Mouse (Mus musculus) MEL (cell line): Measurements from ENCODE around the gene Mroh2b. TPM values are rescaled to one million over a fixed set of nuclear protein-coding genes. Genes with fewer than 3 reads are reported as not detected.

Source experiments
- DNase-seq: peaks from one replicate; pipeline ENCODE4 v3.0.0; 2011; ENCODE audit warnings: low read depth, low spot score
- H3K27ac ChIP-seq: 2 replicates; pipeline ENCODE4 v1.5.1; 2012; ENCODE audit warnings: low read depth, mild to moderate bottlenecking, control low read depth, low read length, moderate library complexity; ENCODE audit not compliant: control insufficient read depth
- H3K27me3 ChIP-seq, 2 experiments: fragments of 150-350 bp in 1 of 2; sonication (generic) in 1 of 2; 2 replicates each; pipeline ENCODE4 v1.6.1; 2012; ENCODE audit warnings: low read length in 2 of 2, mild to moderate bottlenecking in 2 of 2, improper control_type of control experiment in 1 of 2, moderate library complexity in 1 of 2; ENCODE audit not compliant: insufficient read depth in 2 of 2, control insufficient read depth in 1 of 2
- H3K36me3 ChIP-seq, 2 experiments: 2 replicates each; pipeline ENCODE4 v1.6.1; 2012 to 2014; ENCODE audit warnings: low read length in 2 of 2, improper control_type of control experiment in 1 of 2, inconsistent platforms in 1 of 2, mild to moderate bottlenecking in 1 of 2; ENCODE audit not compliant: insufficient read depth in 2 of 2, control insufficient read depth in 1 of 2
- H3K4me1 ChIP-seq, 2 experiments: fragments of 150-350 bp in 1 of 2; sonication (generic) in 1 of 2; 2 replicates each; pipeline ENCODE4 v1.6.1; 2012; ENCODE audit warnings: low read length in 2 of 2, improper control_type of control experiment in 1 of 2, mild to moderate bottlenecking in 1 of 2; ENCODE audit not compliant: insufficient read depth in 2 of 2, control insufficient read depth in 1 of 2
- H3K4me3 ChIP-seq, 2 experiments: fragments of 150-350 bp in 1 of 2; sonication (generic) in 1 of 2; 2 replicates each; pipeline ENCODE4 v1.5.1; 2012; ENCODE audit warnings: low read depth in 2 of 2, low read length in 2 of 2, mild to moderate bottlenecking in 2 of 2, moderate library complexity in 2 of 2, control low read depth in 1 of 2, improper control_type of control experiment in 1 of 2; ENCODE audit not compliant: control insufficient read depth in 1 of 2, insufficient read depth in 1 of 2
- H3K79me2 ChIP-seq: 2 replicates; pipeline ENCODE4 v1.6.1; 2012; ENCODE audit warnings: mild to moderate bottlenecking, low read length, moderate library complexity; ENCODE audit not compliant: control insufficient read depth, poor library complexity, insufficient read depth
- H3K9ac ChIP-seq: 2 replicates; pipeline ENCODE4 v1.6.1; 2012; ENCODE audit warnings: low read depth, mild to moderate bottlenecking, control low read depth, low read length, moderate library complexity; ENCODE audit not compliant: control insufficient read depth, poor library complexity, severe bottlenecking
- H3K9me3 ChIP-seq: fragments of 150-350 bp; sonication (generic); replicated peaks from 2 replicates; pipeline ENCODE4 v1.6.1; 2012; ENCODE audit warnings: mild to moderate bottlenecking, low read length, improper control_type of control experiment, moderate library complexity; ENCODE audit not compliant: insufficient read depth
- CHD1 ChIP-seq: IDR thresholded peaks from 2 replicates; pipeline ENCODE4 v1.6.1; 2012; ENCODE audit warnings: low read depth, mild to moderate bottlenecking, inconsistent platforms, low read length, improper control_type of control experiment
- CHD2 ChIP-seq: IDR thresholded peaks from 2 replicates; pipeline ENCODE4 v1.6.1; 2011; ENCODE audit warnings: low read length, improper control_type of control experiment
- E2F4 ChIP-seq: IDR thresholded peaks from 2 replicates; pipeline ENCODE4 v1.6.1; 2011; ENCODE audit warnings: low read depth, low read length, improper control_type of control experiment, borderline replicate concordance
- ETS1 ChIP-seq: IDR thresholded peaks from 2 replicates; pipeline ENCODE4 v1.6.1; 2012; ENCODE audit warnings: low read depth, mild to moderate bottlenecking, inconsistent platforms, low read length, improper control_type of control experiment, moderate library complexity
- GATA1 ChIP-seq: IDR thresholded peaks from 2 replicates; pipeline ENCODE4 v1.6.1; 2011; ENCODE audit warnings: low read depth, low read length, improper control_type of control experiment
- KAT2A ChIP-seq: conservative IDR thresholded peaks from 2 replicates; pipeline ENCODE4 v1.6.1; 2012; ENCODE audit warnings: low read depth, low read length, improper control_type of control experiment, inconsistent platforms
- MAFK ChIP-seq: IDR thresholded peaks from 2 replicates; pipeline ENCODE4 v1.6.1; 2011; ENCODE audit warnings: low read depth, mild to moderate bottlenecking, low read length, improper control_type of control experiment, borderline replicate concordance
- MAX ChIP-seq: IDR thresholded peaks from 2 replicates; pipeline ENCODE4 v1.6.1; 2011; ENCODE audit warnings: low read length, improper control_type of control experiment
- MYB ChIP-seq: IDR thresholded peaks from 2 replicates; pipeline ENCODE4 v1.6.1; 2011; ENCODE audit warnings: mild to moderate bottlenecking, low read depth, low read length, improper control_type of control experiment
- MYC ChIP-seq: IDR thresholded peaks from 2 replicates; pipeline ENCODE4 v1.6.1; 2011; ENCODE audit warnings: low read depth, mild to moderate bottlenecking, low read length, improper control_type of control experiment, moderate library complexity
- NELFE ChIP-seq: IDR thresholded peaks from 2 replicates; pipeline ENCODE4 v1.6.1; 2011; ENCODE audit warnings: low read depth, low read length, improper control_type of control experiment
- POLR2AphosphoS2 ChIP-seq: IDR thresholded peaks from 2 replicates; pipeline ENCODE4 v1.6.1; 2011; ENCODE audit warnings: low read length, improper control_type of control experiment
- POLR2AphosphoS5 ChIP-seq: IDR thresholded peaks from 2 replicates; pipeline ENCODE4 v1.6.1; 2012; ENCODE audit warnings: low read depth, borderline replicate concordance, mild to moderate bottlenecking, inconsistent platforms, low read length, moderate library complexity, mixed read lengths
- SIN3A ChIP-seq: IDR thresholded peaks from 2 replicates; pipeline ENCODE4 v1.6.1; 2012; ENCODE audit warnings: low read length, improper control_type of control experiment, inconsistent platforms
- SMC3 ChIP-seq: IDR thresholded peaks from 2 replicates; pipeline ENCODE4 v1.6.1; 2011; ENCODE audit warnings: low read depth, low read length, improper control_type of control experiment
- TAL1 ChIP-seq: IDR thresholded peaks from 2 replicates; pipeline ENCODE4 v1.6.1; 2012; ENCODE audit warnings: mild to moderate bottlenecking, inconsistent platforms, low read length, moderate library complexity, mixed read lengths
- TCF12 ChIP-seq: IDR thresholded peaks from 2 replicates; pipeline ENCODE4 v1.6.1; 2014; ENCODE audit warnings: low read depth, mild to moderate bottlenecking, inconsistent platforms, low read length, improper control_type of control experiment, moderate library complexity
- UBTF ChIP-seq: IDR thresholded peaks from 2 replicates; pipeline ENCODE4 v1.6.1; 2012; ENCODE audit warnings: low read depth, mild to moderate bottlenecking, inconsistent platforms, low read length, improper control_type of control experiment, moderate library complexity, borderline replicate concordance; ENCODE audit not compliant: insufficient read depth
- ZMIZ1 ChIP-seq: IDR thresholded peaks from 2 replicates; pipeline ENCODE4 v1.6.1; 2012; ENCODE audit warnings: low read depth, mild to moderate bottlenecking, inconsistent platforms, low read length, improper control_type of control experiment, moderate library complexity
- ZNF384 ChIP-seq: IDR thresholded peaks from 2 replicates; pipeline ENCODE4 v1.6.1; 2012; ENCODE audit warnings: low read depth, mild to moderate bottlenecking, inconsistent platforms, low read length, improper control_type of control experiment
- polyA plus RNA-seq, 2 experiments: library from polyadenylated mRNA; stranded (reverse) in 1 of 2; unstranded in 1 of 2; fragments of >175 nt in 1 of 2; fragments of >200 nt in 1 of 2; gene quantifications; 2 replicates each; pipeline versions ENCODE4 v1.2.1 to v1.2.4; 2012; ENCODE audit warnings: low replicate concordance in 2 of 2, low read depth in 1 of 2; ENCODE audit not compliant: insufficient read length in 2 of 2, insufficient read depth in 1 of 2, missing spikeins in 1 of 2
- total RNA-seq: library from RNA; depleted of rRNA; stranded (reverse); fragments of 300-350 nt; gene quantifications from 2 replicates; pipeline ENCODE4 v1.2.3, GENCODE M21; 2012; rRNA removed

Mroh2b gene
- total RNA-seq (not detected in 2 replicates), polyA plus RNA-seq (not detected)

DNA sequence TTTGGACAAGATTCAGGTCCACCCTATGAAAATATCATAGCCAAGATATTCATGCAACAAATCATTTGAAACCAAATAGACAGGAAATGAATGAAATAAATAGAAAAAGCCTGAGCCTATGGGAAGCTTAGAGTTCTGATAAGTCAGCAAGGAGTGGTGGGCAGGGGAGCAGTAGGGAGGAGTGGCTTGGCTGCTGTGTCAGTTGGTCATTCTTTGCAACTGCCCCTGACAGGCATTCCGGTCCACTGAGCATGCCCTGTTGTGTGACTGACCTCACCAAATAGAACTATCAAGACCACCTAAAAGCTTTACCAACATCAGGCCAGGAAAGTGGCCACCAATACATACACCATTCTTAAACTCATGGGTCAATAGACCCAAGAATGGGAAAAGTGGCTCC is at the start of gene Mroh2b:
TSS of gene Mroh2b (plus strand) at position 301 of the 400 bp plus-strand sequence.
- DNase-seq: no peak
- Histone ChIP-seq H3K27ac (no peak within 1 kb of the TSS), H3K4me3 (no peak within 1 kb of the TSS), H3K36me3 (no peaks in the 10 kb centered on the region), H3K4me1 (no peaks in the 10 kb centered on the region), H3K79me2 (no peaks in the 10 kb centered on the region), H3K27me3 (no peaks in the 10 kb centered on the region), H3K9ac (no peak within 1 kb of the TSS), H3K9me3 (no peaks in the 10 kb centered on the region)
- TF ChIP-seq E2F4 (no peak), NELFE (no peak), TAL1 (no peak), MAX (no peak), KAT2A (no peak), UBTF (no peak), CHD1 (no peak), SMC3 (no peak), POLR2AphosphoS5 (no peak), TCF12 (no peak)

DNA sequence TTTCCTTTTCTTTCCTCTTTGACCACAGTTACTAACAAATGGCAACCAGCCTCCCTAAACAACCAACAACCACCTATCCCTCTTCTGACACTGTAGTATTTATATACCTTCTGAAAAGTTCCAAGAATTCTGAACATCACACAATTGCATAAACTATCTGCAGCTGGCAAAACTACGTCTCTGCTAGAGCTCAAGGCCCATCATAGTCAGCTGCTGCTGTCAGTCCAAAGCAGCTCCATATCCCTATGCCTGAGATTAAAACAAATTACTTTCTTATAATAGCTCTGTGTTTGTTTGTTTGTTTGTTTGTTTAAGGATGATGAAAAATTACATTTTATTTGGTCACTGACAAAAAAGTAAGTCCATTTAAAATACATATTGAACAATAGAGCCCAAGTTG is 48.5 kb upstream of the Mroh2b start:
- H3K4me1 ChIP-seq: no peaks in the 10 kb centered on the region
- TF ChIP-seq CHD1 (no peak), ZMIZ1 (no peak), GATA1 (no peak), CHD2 (no peak), MAFK (no peak), ZNF384 (no peak), ETS1 (no peak), POLR2AphosphoS2 (no peak), MYC (no peak), TAL1 (no peak), SIN3A (no peak), MYB (no peak)
- H3K27me3 ChIP-seq: no peaks in the 10 kb centered on the region
- no peaks in the 10 kb centered on the region for H3K9me3 ChIP-seq
- no peaks in the 10 kb centered on the region for H3K36me3 ChIP-seq
- no peak overlapping the region for H3K27ac ChIP-seq
- H3K9ac ChIP-seq: no peak overlapping the region
- H3K79me2 ChIP-seq: no peaks in the 10 kb centered on the region
- H3K4me3 ChIP-seq: no peak overlapping the region
- DNase-seq: no peak
